Mouse (Mus musculus) midbrain, embryonic 15.5 days (tissue): Measurements from ENCODE around the gene Pde4d. TPM values are rescaled to one million over a fixed set of nuclear protein-coding genes. Genes with fewer than 3 reads are reported as not detected.

Experiments
- ATAC-seq: fragments of 200-750 bp; cut with Nextera tagmentation; replicated peaks from 2 replicates; pipeline ENCODE4 v1.8.0; 2017; ENCODE audit warnings: moderate TSS enrichment
- H3K27ac ChIP-seq: fragments of 300-500 bp; sonication (generic); 2 replicates; pipeline ENCODE4 v1.5.1; 2015; ENCODE audit warnings: mild to moderate bottlenecking, inconsistent platforms
- H3K27me3 ChIP-seq: fragments of 300-500 bp; sonication (generic); replicated peaks from 2 replicates; pipeline ENCODE4 v1.6.1; 2015; ENCODE audit warnings: inconsistent platforms
- H3K36me3 ChIP-seq: fragments of 300-500 bp; sonication (generic); replicated peaks from 2 replicates; pipeline ENCODE4 v1.6.1; 2015; ENCODE audit warnings: inconsistent platforms
- H3K4me1 ChIP-seq: fragments of 300-500 bp; sonication (generic); 2 replicates; pipeline ENCODE4 v1.6.1; 2015; ENCODE audit warnings: inconsistent platforms
- H3K4me2 ChIP-seq: fragments of 300-500 bp; sonication (generic); 2 replicates; pipeline ENCODE4 v1.6.1; 2015; ENCODE audit warnings: inconsistent platforms, mild to moderate bottlenecking, moderate library complexity
- H3K4me3 ChIP-seq: fragments of 300-500 bp; sonication (generic); 2 replicates; pipeline ENCODE4 v1.5.1; 2015; ENCODE audit warnings: mild to moderate bottlenecking, inconsistent platforms
- H3K9ac ChIP-seq: fragments of 300-500 bp; sonication (generic); 2 replicates; pipeline ENCODE4 v1.6.1; 2015; ENCODE audit warnings: mild to moderate bottlenecking, inconsistent platforms
- H3K9me3 ChIP-seq: fragments of 300-500 bp; sonication (generic); 2 replicates; pipeline ENCODE4 v1.6.1; 2016; ENCODE audit warnings: inconsistent platforms
- WGBS: fragments of 180-500 bp; shearing (Covaris S2); methylation state at CpG from one replicate; pipeline ENCODE4 v1.1.7; 2015; ENCODE audit warnings: mixed read lengths; 5-methylcytosine and 5-hydroxymethylcytosine counted together
- polyA plus RNA-seq: library from polyadenylated mRNA; unstranded; fragments of >200 nt; fragmentation: Nextera tagmentation; extraction: Ambion mirVana; gene quantifications from 2 replicates; pipeline ENCODE4 v1.2.1, GENCODE M21; 2015

Pde4d gene
- polyA plus RNA-seq, 1 experiment from 2014 or later: 27.1 TPM

GRCm38 (mm10) chr13:109922228-109922627 is 1472.5 kb downstream of the Pde4d start:
- WGBS: 1% methylated on average over 4 of the region's 4 CpGs
- ATAC-seq: no peak
- no peaks in the 10 kb centered on the region for H3K36me3 ChIP-seq

DNA sequence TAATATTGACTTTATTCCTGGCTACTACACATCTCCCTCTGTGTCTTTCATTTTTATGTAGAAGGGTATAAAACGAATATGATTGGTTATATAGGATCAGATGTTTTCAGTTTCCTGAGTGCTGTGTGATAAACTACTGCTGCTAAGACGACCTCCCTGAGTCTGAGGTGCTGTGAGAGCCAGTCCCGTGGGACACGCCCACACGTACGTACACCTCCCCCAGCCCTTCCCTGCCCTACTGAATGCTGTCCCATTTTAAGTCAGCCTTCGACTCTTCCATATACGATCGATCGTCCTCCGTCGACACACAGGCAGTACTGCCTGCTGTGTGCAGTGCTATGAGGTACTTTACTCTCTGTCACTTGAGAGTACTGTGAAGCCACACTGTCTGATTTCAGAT is 1473.0 kb downstream of the Pde4d start:
- no peaks in the 10 kb centered on the region for H3K9me3 ChIP-seq
- H3K4me3 ChIP-seq: no peak overlapping the region
- no peak for ATAC-seq
- peaks cover 9% of the 10 kb centered on the region for H3K4me1 ChIP-seq
- no peaks in the 10 kb centered on the region for H3K36me3 ChIP-seq
- H3K4me2 ChIP-seq: no peak overlapping the region
- H3K27ac ChIP-seq: no peak overlapping the region
- no peak overlapping the region for H3K9ac ChIP-seq
- 77% methylated on average over 12 of the region's 12 CpGs for WGBS
- no peaks in the 10 kb centered on the region for H3K27me3 ChIP-seq

More at GRCm38 (mm10) chr13:109922228-109922627, 1472.5 kb downstream of the Pde4d start:
- Histone ChIP-seq H3K27ac (no peak overlapping the region), H3K4me3 (no peak overlapping the region), H3K4me1 (peaks cover 9% of the 10 kb centered on the region), H3K9ac (peak overlapping the region; percentile 11; the same call in 1 of the 2 replicates), H3K4me2 (no peak overlapping the region), H3K9me3 (no peaks in the 10 kb centered on the region), H3K27me3 (no peaks in the 10 kb centered on the region)

- Histone ChIP-seq H3K27me3 (no peaks in the 10 kb centered on the region), H3K36me3 (no peaks in the 10 kb centered on the region), H3K4me3 (no peak overlapping the region), H3K27ac (no peak overlapping the region), H3K4me1 (peaks cover 12% of the 10 kb centered on the region), H3K4me2 (no peak overlapping the region), H3K9me3 (no peaks in the 10 kb centered on the region), H3K9ac (no peak overlapping the region)
- WGBS: 94% methylated on average over 15 of the region's 15 CpGs
- no peak for ATAC-seq
Measured at GRCm38 (mm10) chr13:109924771-109925170, 1475.0 kb downstream of the Pde4d start.

DNA sequence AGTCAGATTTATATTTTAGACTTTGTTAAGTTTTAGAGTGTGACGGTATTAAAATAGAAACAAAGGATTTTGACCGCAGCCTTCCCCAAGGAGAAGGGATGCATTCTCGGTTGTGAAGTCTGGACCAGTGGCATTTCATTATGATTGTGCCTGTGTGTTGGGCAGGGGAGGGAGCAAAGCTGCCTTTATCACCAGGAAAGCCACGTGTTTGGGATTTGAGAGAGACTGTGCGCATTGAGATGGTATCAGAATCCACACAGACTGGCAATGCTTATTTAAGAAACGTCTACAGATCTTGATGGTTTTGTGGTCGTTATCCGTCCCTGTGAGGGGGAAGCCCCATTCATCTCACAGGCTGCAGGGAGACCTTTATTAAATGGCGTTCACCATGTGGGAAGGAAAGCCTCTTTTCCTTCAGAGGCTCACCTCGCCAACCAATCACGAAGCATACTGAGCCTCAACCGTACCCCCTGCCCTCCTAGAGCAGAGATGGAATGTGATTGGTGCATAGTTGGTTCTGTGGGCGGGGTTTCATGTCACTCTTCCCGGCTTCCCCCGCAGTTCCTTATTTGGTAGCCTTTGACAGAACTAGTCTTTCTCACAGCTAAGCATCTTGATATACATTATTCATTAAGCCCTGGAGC is 1476.7 kb downstream of the Pde4d start:
- peak; percentile 97 for ATAC-seq
- no peaks in the 10 kb centered on the region for H3K9me3 ChIP-seq
- peaks cover 15% of the 10 kb centered on the region for H3K4me1 ChIP-seq
- H3K4me3 ChIP-seq: peak overlapping the region; percentile 44
- WGBS: 11% methylated on average over 15 of the region's 15 CpGs
- peak overlapping the region; percentile 49 for H3K9ac ChIP-seq
- peak overlapping the region; percentile 84 for H3K27ac ChIP-seq
- H3K4me2 ChIP-seq: peak overlapping the region; percentile 55
- H3K36me3 ChIP-seq: no peaks in the 10 kb centered on the region
- H3K27me3 ChIP-seq: no peaks in the 10 kb centered on the region

- peak overlapping the region; percentile 49 for H3K9ac ChIP-seq
- peaks cover 15% of the 10 kb centered on the region for H3K4me1 ChIP-seq
- H3K36me3 ChIP-seq: no peaks in the 10 kb centered on the region
- H3K4me2 ChIP-seq: peak overlapping the region; percentile 55
- peak overlapping the region; percentile 44 for H3K4me3 ChIP-seq
- H3K27ac ChIP-seq: peak overlapping the region; percentile 82
- 43% methylated on average over 2 of the region's 2 CpGs for WGBS
- no peaks in the 10 kb centered on the region for H3K9me3 ChIP-seq
- H3K27me3 ChIP-seq: no peaks in the 10 kb centered on the region
- no peak; the same call in 1 of the 2 replicates for ATAC-seq
Measured at GRCm38 (mm10) chr13:109927782-109928181, 1478.0 kb downstream of the Pde4d start.

DNA sequence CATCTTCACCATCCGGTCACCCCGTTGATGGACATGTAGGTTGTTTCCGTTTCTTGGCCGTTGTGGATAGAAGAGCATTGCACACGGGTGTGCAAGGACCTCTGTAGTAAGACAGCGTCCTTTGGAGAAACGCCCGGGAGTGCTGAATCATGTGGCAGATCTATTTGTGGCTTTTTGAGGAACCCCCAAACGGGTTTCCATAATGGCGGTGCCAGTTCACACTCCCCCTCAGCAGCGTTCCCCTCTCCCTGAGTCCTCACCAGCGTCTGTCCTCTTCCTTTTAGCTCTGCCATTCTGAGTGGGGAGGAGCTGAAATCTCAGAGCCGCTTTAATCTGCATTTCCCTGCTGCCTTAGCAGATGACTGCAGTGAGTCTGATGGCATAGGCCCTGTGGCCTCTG is 1482.9 kb downstream of the Pde4d start:
- H3K4me2 ChIP-seq: no peak overlapping the region
- H3K9me3 ChIP-seq: no peaks in the 10 kb centered on the region
- H3K27ac ChIP-seq: no peak overlapping the region
- WGBS: 94% methylated on average over 13 of the region's 13 CpGs
- H3K27me3 ChIP-seq: no peaks in the 10 kb centered on the region
- peaks cover 6% of the 10 kb centered on the region for H3K4me1 ChIP-seq
- no peak for ATAC-seq
- peaks cover 13% of the 10 kb centered on the region for H3K36me3 ChIP-seq
- no peak overlapping the region for H3K4me3 ChIP-seq
- no peak overlapping the region for H3K9ac ChIP-seq

DNA sequence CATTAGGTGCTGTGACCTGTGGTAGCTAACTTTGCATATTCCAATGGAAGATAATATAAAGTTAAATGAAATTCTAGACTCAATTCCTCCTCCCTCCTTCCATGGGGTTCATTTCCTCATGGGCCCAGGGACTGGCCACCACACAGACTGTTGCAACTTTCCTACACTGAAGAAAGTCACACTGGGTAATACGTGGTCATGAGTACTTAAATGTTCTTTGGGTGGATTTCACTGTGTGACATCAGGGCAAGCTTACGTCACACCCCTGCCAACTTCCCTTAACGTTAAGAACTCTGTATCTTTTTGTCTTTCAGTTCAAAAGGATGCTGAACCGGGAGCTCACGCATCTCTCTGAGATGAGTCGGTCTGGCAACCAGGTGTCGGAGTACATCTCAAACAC is 1483.8 kb downstream of the Pde4d start:
- H3K36me3 ChIP-seq: peaks cover 17% of the 10 kb centered on the region
- H3K4me2 ChIP-seq: no peak overlapping the region
- no peak overlapping the region for H3K4me3 ChIP-seq
- H3K9me3 ChIP-seq: no peaks in the 10 kb centered on the region
- H3K4me1 ChIP-seq: peaks cover 6% of the 10 kb centered on the region
- ATAC-seq: no peak
- no peaks in the 10 kb centered on the region for H3K27me3 ChIP-seq
- H3K9ac ChIP-seq: no peak overlapping the region
- H3K27ac ChIP-seq: no peak overlapping the region
- WGBS: 87% methylated on average over 7 of the region's 7 CpGs

- no peak overlapping the region for H3K27ac ChIP-seq
- H3K9me3 ChIP-seq: no peaks in the 10 kb centered on the region
- H3K27me3 ChIP-seq: no peaks in the 10 kb centered on the region
- 96% methylated on average over 5 of the region's 5 CpGs for WGBS
- no peaks in the 10 kb centered on the region for H3K4me1 ChIP-seq
- ATAC-seq: no peak
- peaks cover 22% of the 10 kb centered on the region for H3K36me3 ChIP-seq
- H3K4me2 ChIP-seq: no peak overlapping the region
- no peak overlapping the region for H3K9ac ChIP-seq
- H3K4me3 ChIP-seq: no peak overlapping the region
Measured at GRCm38 (mm10) chr13:109936866-109937265, 1487.1 kb downstream of the Pde4d start.

GRCm38 (mm10) chr13:109944822-109945551 is 1495.2 kb downstream of the Pde4d start:
- Histone ChIP-seq H3K27ac (no peak overlapping the region), H3K36me3 (peaks cover 39% of the 10 kb centered on the region), H3K9ac (no peak overlapping the region), H3K4me2 (no peak overlapping the region), H3K9me3 (no peaks in the 10 kb centered on the region), H3K4me3 (no peak overlapping the region), H3K27me3 (no peaks in the 10 kb centered on the region), H3K4me1 (no peaks in the 10 kb centered on the region)
- WGBS: 85% methylated on average over 7 of the region's 7 CpGs
- ATAC-seq: no peak

DNA sequence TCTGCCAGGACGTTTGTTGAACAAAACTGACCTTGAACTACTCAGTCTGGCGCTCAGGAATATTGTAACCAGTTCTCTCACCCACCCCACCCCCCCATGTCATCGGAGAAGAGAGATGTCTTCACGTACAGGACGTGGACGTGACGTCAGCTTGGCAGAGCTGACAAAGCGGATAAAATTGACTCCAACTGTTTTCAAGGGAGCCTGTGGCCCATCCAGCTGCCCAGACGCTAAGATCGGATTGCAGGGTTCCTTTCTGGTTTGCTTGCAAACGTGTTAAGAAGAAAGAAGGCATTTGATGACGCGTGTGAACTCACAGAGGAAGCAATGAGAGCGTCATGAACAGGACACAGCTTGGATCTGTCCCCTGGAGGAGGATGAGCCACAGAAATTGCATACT is 1501.7 kb downstream of the Pde4d start:
- Histone ChIP-seq H3K9ac (no peak overlapping the region), H3K27ac (no peak overlapping the region), H3K27me3 (no peaks in the 10 kb centered on the region), H3K4me2 (no peak overlapping the region), H3K4me1 (no peaks in the 10 kb centered on the region), H3K9me3 (no peaks in the 10 kb centered on the region), H3K36me3 (peaks cover 45% of the 10 kb centered on the region), H3K4me3 (no peak overlapping the region)
- WGBS: 74% methylated on average over 14 of the region's 14 CpGs
- ATAC-seq: no peak

- Histone ChIP-seq H3K9ac (no peak overlapping the region), H3K4me2 (no peak overlapping the region), H3K36me3 (peaks cover 27% of the 10 kb centered on the region), H3K9me3 (no peaks in the 10 kb centered on the region), H3K4me3 (no peak overlapping the region), H3K4me1 (no peaks in the 10 kb centered on the region), H3K27ac (no peak overlapping the region), H3K27me3 (no peaks in the 10 kb centered on the region)
- ATAC-seq: no peak
- WGBS: 89% methylated on average over 8 of the region's 8 CpGs
Measured at GRCm38 (mm10) chr13:109954189-109954588, 1504.4 kb downstream of the Pde4d start.

GRCm38 (mm10) chr13:109957953-109958352 is 1508.2 kb downstream of the Pde4d start:
- Histone ChIP-seq H3K27ac (no peak overlapping the region), H3K4me3 (no peak overlapping the region), H3K9me3 (no peaks in the 10 kb centered on the region), H3K4me2 (no peak overlapping the region), H3K4me1 (no peaks in the 10 kb centered on the region), H3K27me3 (no peaks in the 10 kb centered on the region), H3K36me3 (peaks cover 4% of the 10 kb centered on the region), H3K9ac (no peak overlapping the region)
- no peak for ATAC-seq
- WGBS: 70% methylated on average over 4 of the region's 4 CpGs
